Mouse (Mus musculus) heart, embryonic 12.5 days (tissue): ENCODE data around the gene Vps52. TPM values are rescaled to one million over a fixed set of nuclear protein-coding genes. Genes with fewer than 3 reads are reported as not detected.
A peak's percentile ranks its signal among the peaks of the same experiment; 100 is the strongest.

ENCODE experiments used
- ATAC-seq: fragments of 200-750 bp; cut with Nextera tagmentation; 2 replicates; pipeline ENCODE4 v1.8.0; 2017; ENCODE audit warnings: moderate TSS enrichment, moderate library complexity; ENCODE audit not compliant: insufficient number of reproducible peaks, low FRiP score
- H3K27ac ChIP-seq: fragments of 300-500 bp; sonication (generic); 2 replicates; pipeline ENCODE4 v1.5.1; 2016; ENCODE audit warnings: mild to moderate bottlenecking, moderate library complexity; ENCODE audit not compliant: poor library complexity, severe bottlenecking
- H3K27me3 ChIP-seq: fragments of 300-500 bp; sonication (generic); replicated peaks from 2 replicates; pipeline ENCODE4 v1.6.1; 2016; ENCODE audit warnings: mild to moderate bottlenecking, moderate library complexity
- H3K36me3 ChIP-seq: fragments of 300-500 bp; sonication (generic); 2 replicates; pipeline ENCODE4 v1.6.1; 2016; ENCODE audit warnings: mild to moderate bottlenecking, moderate library complexity
- H3K4me1 ChIP-seq: fragments of 300-500 bp; sonication (generic); replicated peaks from 2 replicates; pipeline ENCODE4 v1.6.1; 2016; ENCODE audit warnings: mild to moderate bottlenecking
- H3K4me2 ChIP-seq: fragments of 300-500 bp; sonication (generic); 2 replicates; pipeline ENCODE4 v1.6.1; 2016; ENCODE audit warnings: mild to moderate bottlenecking, moderate library complexity
- H3K4me3 ChIP-seq: fragments of 300-500 bp; sonication (generic); 2 replicates; pipeline ENCODE4 v1.5.1; 2016; ENCODE audit warnings: mild to moderate bottlenecking
- H3K9ac ChIP-seq: fragments of 300-500 bp; sonication (generic); 2 replicates; pipeline ENCODE4 v1.6.1; 2016; ENCODE audit warnings: mild to moderate bottlenecking, moderate library complexity
- H3K9me3 ChIP-seq: fragments of 300-500 bp; sonication (generic); replicated peaks from 2 replicates; pipeline ENCODE4 v1.6.1; 2016; ENCODE audit warnings: mild to moderate bottlenecking, moderate library complexity
- WGBS: fragments of 180-500 bp; shearing (Covaris S2); methylation state at CpG from one replicate; pipeline ENCODE4 v1.1.7; 2016; 5-methylcytosine and 5-hydroxymethylcytosine counted together
- polyA plus RNA-seq: library from polyadenylated mRNA; unstranded; fragments of >200 nt; fragmentation: Nextera tagmentation; extraction: Ambion mirVana; gene quantifications from 2 replicates; pipeline ENCODE4 v1.2.1, GENCODE M21; 2016

Gene Vps52
- polyA plus RNA-seq, 1 experiment from 2014 or later = 43.0 TPM

DNA sequence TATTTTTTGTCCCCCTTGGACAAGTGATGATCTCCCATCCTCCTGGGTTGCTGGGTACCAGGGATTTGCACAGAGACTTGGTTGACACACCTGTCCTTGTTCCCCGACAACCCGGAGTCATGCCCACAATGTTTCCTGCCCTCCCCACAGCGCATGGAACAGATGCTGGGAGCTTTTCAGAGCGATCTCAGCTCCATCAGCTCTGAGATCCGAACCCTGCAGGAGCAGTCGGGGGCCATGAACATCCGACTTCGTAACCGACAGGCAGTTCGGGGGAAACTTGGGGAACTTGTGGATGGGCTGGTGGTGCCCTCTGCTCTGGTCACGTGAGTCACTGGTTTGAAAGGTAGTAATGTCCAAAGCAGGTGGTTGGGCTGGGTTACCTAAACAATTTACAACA lies 2.8 kb downstream of the Vps52 start:
- 92% methylated on average over 11 of the region's 11 CpGs for WGBS
- Histone ChIP-seq H3K4me1 (peaks cover 19% of the 10 kb centered on the region), H3K4me3 (no peak overlapping the region), H3K27me3 (no peaks in the 10 kb centered on the region), H3K27ac (no peak overlapping the region), H3K36me3 (peaks cover 69% of the 10 kb centered on the region), H3K9ac (no peak overlapping the region), H3K9me3 (no peaks in the 10 kb centered on the region), H3K4me2 (no peak overlapping the region)
- no peak for ATAC-seq

DNA sequence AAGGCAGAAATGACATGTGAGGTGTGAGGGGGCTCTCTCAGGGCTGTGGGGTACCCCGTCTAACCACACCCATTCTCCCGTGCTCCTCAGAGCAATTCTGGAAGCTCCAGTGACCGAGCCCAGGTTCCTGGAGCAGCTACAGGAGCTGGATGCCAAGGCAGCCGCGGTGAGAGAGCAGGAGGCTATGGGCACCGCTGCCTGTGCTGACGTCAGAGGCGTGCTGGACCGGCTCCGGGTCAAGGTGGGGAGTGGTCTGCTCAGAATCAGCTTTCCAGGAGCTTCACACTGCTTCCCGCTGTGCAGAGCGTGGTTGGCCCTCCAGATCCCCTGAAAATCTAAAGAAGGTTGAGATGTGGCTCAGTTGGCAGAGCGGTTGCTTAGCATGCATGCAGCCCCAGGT lies 3.5 kb downstream of the Vps52 start:
- no peaks in the 10 kb centered on the region for H3K27me3 ChIP-seq
- H3K4me2 ChIP-seq = no peak overlapping the region
- ATAC-seq = no peak
- H3K4me3 ChIP-seq = no peak overlapping the region
- no peaks in the 10 kb centered on the region for H3K9me3 ChIP-seq
- H3K9ac ChIP-seq = no peak overlapping the region
- H3K36me3 ChIP-seq = peaks cover 69% of the 10 kb centered on the region
- no peak overlapping the region for H3K27ac ChIP-seq
- 94% methylated on average over 13 of the region's 13 CpGs for WGBS
- peaks cover 12% of the 10 kb centered on the region for H3K4me1 ChIP-seq

GRCm38 (mm10) chr17:33959948-33960347 lies 4.3 kb downstream of the Vps52 start:
- H3K9me3 ChIP-seq = no peaks in the 10 kb centered on the region
- no peak overlapping the region for H3K9ac ChIP-seq
- peaks cover 6% of the 10 kb centered on the region for H3K4me1 ChIP-seq
- 91% methylated on average over 15 of the region's 15 CpGs for WGBS
- H3K27ac ChIP-seq = no peak overlapping the region
- H3K4me3 ChIP-seq = no peak overlapping the region
- peaks cover 68% of the 10 kb centered on the region for H3K36me3 ChIP-seq
- H3K27me3 ChIP-seq = no peaks in the 10 kb centered on the region
- no peak for ATAC-seq
- H3K4me2 ChIP-seq = no peak overlapping the region

DNA sequence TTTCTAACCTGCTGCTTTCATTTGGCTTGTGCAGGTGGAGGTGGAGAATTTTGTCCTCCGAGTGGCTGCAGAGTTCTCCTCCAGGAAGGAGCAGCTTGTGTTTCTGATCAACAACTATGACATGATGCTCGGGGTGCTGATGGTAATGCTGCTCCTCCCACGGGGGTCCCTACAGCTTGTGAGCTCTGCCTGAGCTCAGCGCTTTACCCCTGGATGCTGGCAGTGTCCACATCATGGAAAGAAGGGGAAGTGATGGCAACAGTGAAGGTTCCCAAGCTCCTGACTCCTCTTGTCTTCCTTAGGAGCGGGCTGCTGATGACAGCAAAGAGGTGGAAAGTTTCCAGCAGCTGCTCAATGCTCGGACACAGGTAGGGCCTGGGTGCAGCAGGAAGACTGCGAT lies 7.3 kb downstream of the Vps52 start:
- ATAC-seq = no peak
- Histone ChIP-seq H3K27me3 (no peaks in the 10 kb centered on the region), H3K9me3 (no peaks in the 10 kb centered on the region), H3K36me3 (peaks cover 85% of the 10 kb centered on the region), H3K27ac (no peak overlapping the region), H3K9ac (no peak overlapping the region), H3K4me3 (no peak overlapping the region), H3K4me2 (no peak overlapping the region), H3K4me1 (no peaks in the 10 kb centered on the region)
- WGBS = 86% methylated on average over 7 of the region's 7 CpGs

GRCm38 (mm10) chr17:33965082-33965845 lies 9.7 kb downstream of the Vps52 start:
- no peak overlapping the region for H3K27ac ChIP-seq
- no peaks in the 10 kb centered on the region for H3K27me3 ChIP-seq
- H3K9ac ChIP-seq = no peak overlapping the region
- H3K4me1 ChIP-seq = no peaks in the 10 kb centered on the region
- no peak overlapping the region for H3K4me2 ChIP-seq
- peaks cover 3% of the 10 kb centered on the region; the same call in 1 of the 2 replicates for H3K9me3 ChIP-seq
- peaks cover 61% of the 10 kb centered on the region for H3K36me3 ChIP-seq
- H3K4me3 ChIP-seq = no peak overlapping the region
- no peak for ATAC-seq
- 88% methylated on average over 17 of the region's 17 CpGs for WGBS

- Histone ChIP-seq H3K9me3 (peaks cover 3% of the 10 kb centered on the region; the same call in 1 of the 2 replicates), H3K4me1 (no peaks in the 10 kb centered on the region), H3K9ac (no peak overlapping the region; the same call in 1 of the 2 replicates), H3K27me3 (no peaks in the 10 kb centered on the region), H3K27ac (no peak overlapping the region), H3K4me3 (no peak overlapping the region), H3K4me2 (no peak overlapping the region), H3K36me3 (peaks cover 54% of the 10 kb centered on the region)
- 89% methylated on average over 16 of the region's 16 CpGs for WGBS
- ATAC-seq = no peak
Observed at GRCm38 (mm10) chr17:33965846-33966550, 10.4 kb downstream of the Vps52 start.

- H3K4me2 ChIP-seq = no peak overlapping the region
- no peaks in the 10 kb centered on the region for H3K27me3 ChIP-seq
- H3K9me3 ChIP-seq = peaks cover 3% of the 10 kb centered on the region; the same call in 1 of the 2 replicates
- H3K9ac ChIP-seq = no peak overlapping the region
- no peak overlapping the region for H3K27ac ChIP-seq
- peak; percentile 51; the same call in 1 of the 2 replicates for ATAC-seq
- H3K4me3 ChIP-seq = no peak overlapping the region
- peaks cover 29% of the 10 kb centered on the region for H3K36me3 ChIP-seq
- WGBS = 3% methylated on average over 9 of the region's 9 CpGs
- no peaks in the 10 kb centered on the region for H3K4me1 ChIP-seq
Observed at GRCm38 (mm10) chr17:33968489-33968888, 12.9 kb downstream of the Vps52 start.

DNA sequence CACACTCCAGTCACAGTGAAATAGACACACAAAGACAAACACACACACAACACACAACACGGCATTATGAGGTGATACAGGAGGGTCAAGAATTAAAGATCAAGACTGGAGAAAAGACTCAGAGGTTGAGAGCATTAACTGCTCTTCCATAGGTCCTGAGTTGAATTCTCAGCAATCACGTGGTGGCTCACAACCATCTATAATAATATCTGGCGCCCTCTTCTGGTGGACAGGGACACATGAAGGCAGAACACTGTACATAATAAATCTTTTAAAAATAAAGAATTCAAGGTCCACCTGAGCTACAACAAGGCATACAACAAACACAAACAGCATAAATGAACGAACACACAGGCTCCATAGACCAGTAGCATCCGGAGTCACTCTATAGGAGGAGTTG lies 13.3 kb downstream of the Vps52 start:
- ATAC-seq = no peak
- Histone ChIP-seq H3K4me2 (no peak overlapping the region), H3K36me3 (peaks cover 25% of the 10 kb centered on the region), H3K27me3 (no peaks in the 10 kb centered on the region), H3K9me3 (peaks cover 3% of the 10 kb centered on the region; the same call in 1 of the 2 replicates), H3K9ac (no peak overlapping the region), H3K4me3 (no peak overlapping the region), H3K4me1 (no peaks in the 10 kb centered on the region), H3K27ac (no peak overlapping the region)
- 28% methylated on average over 5 of the region's 5 CpGs for WGBS

GRCm38 (mm10) chr17:33969394-33969793 lies 13.8 kb downstream of the Vps52 start:
- H3K4me1 ChIP-seq = no peaks in the 10 kb centered on the region
- no peak for ATAC-seq
- WGBS = 73% methylated on average over 4 of the region's 4 CpGs

DNA sequence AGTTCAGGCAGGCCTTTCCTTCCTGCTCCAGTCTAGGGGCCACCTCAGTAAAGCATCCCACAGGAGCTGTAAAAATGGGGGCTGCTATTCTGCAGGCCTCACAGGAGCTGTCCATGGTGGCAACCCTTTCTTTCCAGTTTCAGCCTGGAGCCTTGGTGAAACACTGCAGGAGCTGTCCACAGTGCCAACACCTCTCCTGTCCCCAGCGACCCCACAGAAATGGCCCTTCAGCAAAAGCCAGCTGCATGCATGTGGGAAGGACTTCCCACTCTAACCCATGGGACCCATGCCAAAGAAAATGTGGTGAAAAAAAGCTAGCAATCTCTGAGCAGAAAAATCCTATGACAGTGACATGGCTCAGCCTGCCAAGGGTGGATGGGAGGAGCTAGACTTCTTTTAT lies 17.1 kb downstream of the Vps52 start:
- H3K9ac ChIP-seq = no peak overlapping the region

More at GRCm38 (mm10) chr17:33969394-33969793, 13.8 kb downstream of the Vps52 start:
- Histone ChIP-seq H3K9ac (no peak overlapping the region), H3K36me3 (peaks cover 22% of the 10 kb centered on the region), H3K4me3 (no peak overlapping the region), H3K9me3 (peaks cover 3% of the 10 kb centered on the region; the same call in 1 of the 2 replicates), H3K4me2 (no peak overlapping the region), H3K27ac (no peak overlapping the region), H3K27me3 (no peaks in the 10 kb centered on the region; the same call in 1 of the 2 replicates)

DNA sequence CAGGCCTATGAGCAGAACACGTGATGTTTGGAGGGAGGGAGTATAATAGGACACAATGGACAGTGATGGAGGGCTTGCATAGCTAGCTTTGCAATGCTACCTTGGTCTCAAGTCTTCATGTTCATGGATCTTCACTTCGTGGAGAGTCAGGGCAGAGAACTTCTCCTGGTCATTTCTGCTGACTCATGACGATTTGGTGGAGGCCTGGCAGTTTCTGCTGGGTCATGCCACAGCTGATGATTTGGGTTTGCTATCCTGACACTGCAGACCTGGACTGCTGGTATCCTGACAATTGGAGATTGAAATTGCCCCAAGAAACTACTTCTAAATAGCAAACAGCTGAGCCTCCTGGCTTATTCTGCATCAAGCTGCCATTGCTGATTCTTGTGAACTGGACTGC lies 18.0 kb downstream of the Vps52 start:
- Histone ChIP-seq H3K4me1 (peaks cover 10% of the 10 kb centered on the region), H3K9ac (no peak overlapping the region), H3K27ac (no peak overlapping the region), H3K27me3 (peaks cover 35% of the 10 kb centered on the region), H3K9me3 (peaks cover 3% of the 10 kb centered on the region; the same call in 1 of the 2 replicates), H3K36me3 (no peaks in the 10 kb centered on the region), H3K4me3 (no peak overlapping the region), H3K4me2 (no peak overlapping the region)
- peak; percentile 52; the same call in 1 of the 2 replicates for ATAC-seq
- WGBS = 56% methylated on average over 3 of the region's 3 CpGs

More for the DNA sequence above, 17.1 kb downstream of the Vps52 start:
- H3K4me2 ChIP-seq = no peak overlapping the region
- H3K27me3 ChIP-seq = peaks cover 27% of the 10 kb centered on the region
- no peak overlapping the region for H3K4me3 ChIP-seq
- no peak for ATAC-seq
- H3K4me1 ChIP-seq = peaks cover 1% of the 10 kb centered on the region
- H3K27ac ChIP-seq = no peak overlapping the region
- WGBS = 11% methylated on average over 1 of the region's 1 CpGs
- H3K9me3 ChIP-seq = peaks cover 3% of the 10 kb centered on the region; the same call in 1 of the 2 replicates
- H3K36me3 ChIP-seq = no peaks in the 10 kb centered on the region
